Mouse (Mus musculus) forebrain, embryonic 16.5 days (tissue): ENCODE measurements around the gene Hist1h4c. TPM values are rescaled to one million over a fixed set of nuclear protein-coding genes. Genes with fewer than 3 reads are reported as not detected.
"Not testable (repeated sequence)": the region's sequence is repeated elsewhere in the genome, so short reads cannot be mapped to it uniquely, and the experiment has no call there.

ENCODE experiments used
- ATAC-seq: fragments of 200-750 bp; cut with Nextera tagmentation; 2 replicates; pipeline ENCODE4 v1.8.0; 2017; ENCODE audit warnings: mild to moderate bottlenecking, moderate library complexity
- H3K27ac ChIP-seq: fragments of 300-500 bp; sonication (generic); 2 replicates; pipeline ENCODE4 v1.5.1; 2014; ENCODE audit warnings: low read length, control low read depth
- H3K27me3 ChIP-seq: fragments of 300-500 bp; sonication (generic); replicated peaks from 2 replicates; pipeline ENCODE4 v1.6.1; 2014; ENCODE audit warnings: low read length; ENCODE audit not compliant: control insufficient read depth, insufficient read depth
- H3K36me3 ChIP-seq: fragments of 300-500 bp; sonication (generic); 2 replicates; pipeline ENCODE4 v1.6.1; 2014; ENCODE audit not compliant: control insufficient read depth, insufficient read depth
- H3K4me1 ChIP-seq: fragments of 300-500 bp; sonication (generic); replicated peaks from 2 replicates; pipeline ENCODE4 v1.6.1; 2014; ENCODE audit warnings: low read length; ENCODE audit not compliant: control insufficient read depth, insufficient read depth
- H3K4me2 ChIP-seq: fragments of 300-500 bp; sonication (generic); 2 replicates; pipeline ENCODE4 v1.6.1; 2014; ENCODE audit warnings: mild to moderate bottlenecking, low read length, control low read depth
- H3K4me3 ChIP-seq: fragments of 300-500 bp; sonication (generic); replicated peaks from 2 replicates; pipeline ENCODE4 v1.5.1; 2014; ENCODE audit warnings: mild to moderate bottlenecking, low read length, control low read depth
- H3K9ac ChIP-seq: fragments of 300-500 bp; sonication (generic); replicated peaks from 2 replicates; pipeline ENCODE4 v1.6.1; 2014; ENCODE audit warnings: low read depth, low read length, control low read depth
- H3K9me3 ChIP-seq: fragments of 300-500 bp; sonication (generic); 2 replicates; pipeline ENCODE4 v1.6.1; 2016; ENCODE audit warnings: low read length; ENCODE audit not compliant: control insufficient read depth
- WGBS: fragments of 180-500 bp; shearing (Covaris S2); extraction: QIAGEN DNeasy Blood & Tissue Kit; methylation state at CpG from one replicate; pipeline ENCODE4 v1.1.7; 2014; 5-methylcytosine and 5-hydroxymethylcytosine counted together
- polyA plus RNA-seq: library from polyadenylated mRNA; unstranded; fragments of >200 nt; fragmentation: Nextera tagmentation; extraction: Ambion mirVana; gene quantifications from 2 replicates; pipeline ENCODE4 v1.2.1, GENCODE M21; 2015

Gene Hist1h4c
- polyA plus RNA-seq, 1 experiment from 2014 or later, result 2.2 TPM

- no peaks in the 10 kb centered on the region for H3K36me3 ChIP-seq
- H3K9ac ChIP-seq, result no peak overlapping the region
- H3K9me3 ChIP-seq, result no peaks in the 10 kb centered on the region
- no peaks in the 10 kb centered on the region for H3K4me1 ChIP-seq
- no peak overlapping the region for H3K27ac ChIP-seq
- H3K4me3 ChIP-seq, result no peak overlapping the region
- H3K27me3 ChIP-seq, result no peaks in the 10 kb centered on the region
- 55% methylated on average over 8 of the region's 8 CpGs for WGBS
- ATAC-seq, result no peak
- no peak overlapping the region for H3K4me2 ChIP-seq
Observed at GRCm38 (mm10) chr13:23730479-23730878, 32.2 kb upstream of the Hist1h4c start.

- no peak for ATAC-seq
- Histone ChIP-seq H3K9ac (no peak overlapping the region), H3K9me3 (no peaks in the 10 kb centered on the region), H3K36me3 (no peaks in the 10 kb centered on the region), H3K4me1 (no peaks in the 10 kb centered on the region), H3K4me3 (no peak overlapping the region), H3K27ac (no peak overlapping the region), H3K27me3 (no peaks in the 10 kb centered on the region), H3K4me2 (no peak overlapping the region)
- WGBS, result 93% methylated on average over 5 of the region's 5 CpGs
Observed at GRCm38 (mm10) chr13:23729706-23730105, 31.5 kb upstream of the Hist1h4c start.

- no peaks in the 10 kb centered on the region for H3K9me3 ChIP-seq
- no peak overlapping the region for H3K9ac ChIP-seq
- no peaks in the 10 kb centered on the region for H3K4me1 ChIP-seq
- no peak overlapping the region for H3K4me3 ChIP-seq
- H3K27ac ChIP-seq, result no peak overlapping the region
- no peak overlapping the region for H3K4me2 ChIP-seq
- WGBS, result 90% methylated on average over 9 of the region's 9 CpGs
- no peaks in the 10 kb centered on the region for H3K27me3 ChIP-seq
- no peaks in the 10 kb centered on the region for H3K36me3 ChIP-seq
- no peak for ATAC-seq
Observed at GRCm38 (mm10) chr13:23729192-23729525, 30.9 kb upstream of the Hist1h4c start.

GRCm38 (mm10) chr13:23728472-23729191, 30.4 kb upstream of the Hist1h4c start:
- Histone ChIP-seq H3K9ac (no peak overlapping the region), H3K4me1 (no peaks in the 10 kb centered on the region), H3K4me2 (no peak overlapping the region), H3K4me3 (no peak overlapping the region), H3K9me3 (no peaks in the 10 kb centered on the region), H3K27me3 (no peaks in the 10 kb centered on the region), H3K36me3 (no peaks in the 10 kb centered on the region), H3K27ac (no peak overlapping the region)
- ATAC-seq, result no peak
- WGBS, result 91% methylated on average over 18 of the region's 18 CpGs

- H3K9me3 ChIP-seq, result no peaks in the 10 kb centered on the region
- H3K27me3 ChIP-seq, result no peaks in the 10 kb centered on the region
- H3K4me1 ChIP-seq, result no peaks in the 10 kb centered on the region
- no peak overlapping the region for H3K27ac ChIP-seq
- no peak overlapping the region for H3K9ac ChIP-seq
- ATAC-seq, result no peak
- WGBS, result no CpG with 5 or more reads among the region's 1 CpGs
- H3K36me3 ChIP-seq, result no peaks in the 10 kb centered on the region
- H3K4me3 ChIP-seq, result no peak overlapping the region
- H3K4me2 ChIP-seq, result no peak overlapping the region
Observed at GRCm38 (mm10) chr13:23725213-23725612, 27.0 kb upstream of the Hist1h4c start.

- H3K4me3 ChIP-seq, result no peak overlapping the region
- 91% methylated on average over 4 of the region's 4 CpGs for WGBS
- no peak overlapping the region for H3K4me2 ChIP-seq
- H3K9me3 ChIP-seq, result no peaks in the 10 kb centered on the region
- no peaks in the 10 kb centered on the region for H3K36me3 ChIP-seq
- no peaks in the 10 kb centered on the region for H3K4me1 ChIP-seq
- no peak overlapping the region for H3K27ac ChIP-seq
- no peak for ATAC-seq
- no peak overlapping the region for H3K9ac ChIP-seq
- no peaks in the 10 kb centered on the region for H3K27me3 ChIP-seq
Observed at GRCm38 (mm10) chr13:23724239-23724638, 26.0 kb upstream of the Hist1h4c start.

GRCm38 (mm10) chr13:23717593-23718245, 19.5 kb upstream of the Hist1h4c start:
- not testable (repeated sequence) for H3K27me3 ChIP-seq, H3K4me3 ChIP-seq, H3K4me1 ChIP-seq, H3K4me2 ChIP-seq, H3K9me3 ChIP-seq, H3K27ac ChIP-seq, H3K36me3 ChIP-seq, ATAC-seq, H3K9ac ChIP-seq
- WGBS, result 15% methylated on average over 2 of the region's 2 CpGs

GRCm38 (mm10) chr13:23717176-23717575, 18.9 kb upstream of the Hist1h4c start:
- no peak for ATAC-seq
- Histone ChIP-seq H3K9ac (no peak overlapping the region), H3K4me3 (no peak overlapping the region), H3K4me2 (no peak overlapping the region), H3K27ac (no peak overlapping the region), H3K9me3 (no peaks in the 10 kb centered on the region), H3K4me1 (no peaks in the 10 kb centered on the region), H3K36me3 (no peaks in the 10 kb centered on the region), H3K27me3 (no peaks in the 10 kb centered on the region)
- WGBS, result 63% methylated on average over 11 of the region's 11 CpGs

- no peak for ATAC-seq
- no peak overlapping the region for H3K9ac ChIP-seq
- H3K4me2 ChIP-seq, result no peak overlapping the region
- no peaks in the 10 kb centered on the region for H3K4me1 ChIP-seq
- 87% methylated on average over 5 of the region's 5 CpGs for WGBS
- no peaks in the 10 kb centered on the region for H3K9me3 ChIP-seq
- H3K4me3 ChIP-seq, result no peak overlapping the region
- H3K36me3 ChIP-seq, result no peaks in the 10 kb centered on the region
- no peak overlapping the region for H3K27ac ChIP-seq
- H3K27me3 ChIP-seq, result no peaks in the 10 kb centered on the region
Observed at GRCm38 (mm10) chr13:23716261-23717042, 18.2 kb upstream of the Hist1h4c start.
